Mouse (Mus musculus): ENCODE results near the gene Gm5726.
"Not testable (repeated sequence)": the region's sequence is repeated elsewhere in the genome, so short reads cannot be mapped to it uniquely, and the experiment has no call there.

Gene Gm5726

GRCm38 (mm10) chr7:20545657-20546056, at the start of gene Gm5726:
TSS of gene Gm5726 (minus strand) at chr7:20545757.
- DNase-seq (ENCODE audit: low read depth), result not testable (repeated sequence)

GRCm38 (mm10) chr7:20576141-20576540, 30.6 kb upstream of the Gm5726 start, which contains the start of gene Gm4141:
TSS of gene Gm4141 (minus strand) at chr7:20576241.
- DNase-seq (ENCODE audit: low read depth), result not testable (repeated sequence)

GRCm38 (mm10) chr7:20533537-20533936, 12.0 kb downstream of the Gm5726 start, which contains the start of gene Vmn1r104:
TSS of gene Vmn1r104 (plus strand) at chr7:20533837.
- not testable (repeated sequence) for DNase-seq (ENCODE audit: low read depth)

GRCm38 (mm10) chr7:20510434-20510833, 35.1 kb downstream of the Gm5726 start, which contains the start of gene Vmn1r103:
TSS of gene Vmn1r103 (minus strand) at chr7:20510534.
- DNase-seq (ENCODE audit: low read depth), result not testable (repeated sequence)
